ENCODE assay signal across 9 mouse cellular contexts in the genomic region with DNA sequence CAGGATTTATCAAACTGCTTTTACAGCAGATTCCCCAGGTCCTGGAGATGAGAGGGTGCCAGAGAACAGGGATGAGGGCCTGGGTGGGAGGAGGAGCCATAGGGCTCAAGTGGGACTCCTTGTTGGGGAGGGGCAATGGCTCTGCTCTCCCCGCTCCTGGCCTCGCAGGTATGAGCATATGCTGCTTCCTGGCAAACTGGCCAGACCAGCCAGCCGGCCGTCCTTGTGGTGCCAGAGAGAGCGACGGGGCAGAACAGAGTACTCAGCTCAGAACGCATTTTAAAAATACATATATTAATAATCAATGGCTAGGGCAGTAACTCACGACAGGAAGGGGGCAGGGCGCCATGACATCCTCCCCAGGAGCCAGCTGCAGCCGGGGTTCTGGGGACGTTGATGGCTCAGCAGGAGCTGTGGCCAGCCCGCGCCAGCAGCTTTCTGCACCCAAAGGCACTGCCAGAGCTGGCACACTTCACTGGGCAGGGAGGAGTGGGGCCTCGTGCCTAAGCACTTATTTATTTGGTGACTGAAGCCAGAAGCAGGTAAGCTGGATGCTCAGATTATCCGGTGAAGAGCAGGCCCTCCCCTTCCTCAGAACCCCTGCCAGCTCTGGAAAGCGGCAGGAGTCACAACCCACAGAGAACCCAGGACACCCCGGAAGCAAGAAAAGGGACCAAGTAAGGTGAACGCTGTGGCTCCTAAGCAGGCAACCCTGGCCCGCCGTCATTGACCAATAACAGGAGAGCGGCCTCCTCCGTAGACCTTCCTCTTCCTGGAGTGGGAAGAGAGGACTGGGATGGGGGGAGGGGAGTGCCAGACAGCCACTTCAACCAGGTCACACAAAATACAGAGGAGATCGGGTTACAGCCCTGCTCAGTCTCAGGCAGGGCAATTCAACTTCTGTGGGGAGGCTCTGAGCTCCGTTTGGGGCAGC. TPM values are rescaled to one million over a fixed set of nuclear protein-coding genes. Genes with fewer than 3 reads are reported as not detected.
DNase-seq lines count a peak whose midpoint lies in the region; ATAC-seq and TF ChIP-seq lines count a peak whose summit lies in the region.
"Had no signal": no experiment of that assay in that cellular context is flagged by ENCODE, and none has a peak within 500 bp of the region (broad histone marks: within the 10 kb centered on the region; RNA-seq: fewer than 3 reads in every experiment).

No protein-coding gene starts in this region.

- no peaks in the 10 kb centered on the region for H3K27me3 ChIP-seq in heart, adult 2 months (ENCODE audit: control insufficient read depth, insufficient read depth, low read length)
- H3K27me3 ChIP-seq in kidney, adult 2 months (replicated peaks; ENCODE audit: control insufficient read depth, insufficient read depth, low read length), result no peaks in the 10 kb centered on the region
- no peaks in the 10 kb centered on the region for H3K27me3 ChIP-seq in lung, embryonic 15.5 days

- TF ChIP-seq EP300 in heart, adult 2 months (IDR thresholded peaks at IDR 0.05; ENCODE audit: insufficient read depth, low read depth, low read length), result no peak

- TF ChIP-seq CTCF in heart, adult 2 months (IDR thresholded peaks at IDR 0.05), result no peak
- no peak for TF ChIP-seq CTCF in kidney, adult 2 months (conservative IDR thresholded peaks at IDR 0.05; ENCODE audit: insufficient read depth, insufficient read length, low read depth, low read length)

- TF ChIP-seq POLR2A in heart, adult 2 months (IDR thresholded peaks at IDR 0.05; ENCODE audit: insufficient read depth, low read depth, low read length), result no peak
- TF ChIP-seq POLR2A in kidney, adult 2 months (IDR thresholded peaks at IDR 0.05; ENCODE audit: low read depth, low read length), result no peak

- intact Hi-C loops in heart, adult 2 months (cut with DNase I), result no loop called here

- no peaks in the 10 kb centered on the region for H3K36me3 ChIP-seq in heart, adult 2 months (ENCODE audit: control insufficient read depth, insufficient read depth, low read length)
- H3K36me3 ChIP-seq in kidney, adult 2 months (ENCODE audit: control insufficient read depth, insufficient read depth, low read length), result no peaks in the 10 kb centered on the region
- H3K36me3 ChIP-seq in lung, embryonic 15.5 days, result no peaks in the 10 kb centered on the region

- H3K4me2 ChIP-seq in lung, embryonic 15.5 days, result peak overlapping the region; percentile 71

- DNase-seq in adrenal gland, postnatal 36 days, result peak; percentile 57 to 70
- peak; percentile 74 for DNase-seq in embryo, embryonic 11.5 days (ENCODE audit: low read depth, low spot score)
- peak; percentile 51 to 66 for DNase-seq in heart, adult 2 months
- DNase-seq in kidney, adult 2 months, result peak; percentile 94
- DNase-seq in ovary, postnatal 10 days (ENCODE audit: low spot score), result peak; percentile 35
- DNase-seq in right cerebral cortex, postnatal 25 days, result no peak
- no peak for DNase-seq in natural killer cell, adult 2 months (ENCODE audit: low spot score in 2 of 2)

- H3K4me1 ChIP-seq in heart, adult 2 months (ENCODE audit: control insufficient read depth, insufficient read depth, low read length), result peaks cover 2% of the 10 kb centered on the region; the same call in 1 of the 2 replicates
- H3K4me1 ChIP-seq in kidney, adult 2 months (ENCODE audit: control insufficient read depth, insufficient read depth, low read length), result peaks cover 36% of the 10 kb centered on the region
- peaks cover 49% of the 10 kb centered on the region for H3K4me1 ChIP-seq in lung, embryonic 15.5 days

- H3K4me3 ChIP-seq in heart, adult 2 months, result peak overlapping the region; percentile 40
- peak overlapping the region; percentile 21 for H3K4me3 ChIP-seq in kidney, adult 2 months (ENCODE audit: insufficient read depth, low read depth, low read length)
- peak overlapping the region; percentile 34 for H3K4me3 ChIP-seq in lung, embryonic 15.5 days

- WGBS in heart, adult 2 months, result 16% methylated on average over 24 of the region's 24 CpGs
- WGBS in kidney, adult 2 months, result 9% methylated on average over 24 of the region's 24 CpGs
- WGBS in lung, embryonic 15.5 days, result 5% methylated on average over 24 of the region's 24 CpGs

- H3K9ac ChIP-seq in heart, adult 2 months (ENCODE audit: low read depth, low read length), result peak overlapping the region; percentile 46
- H3K9ac ChIP-seq in lung, embryonic 15.5 days, result peak overlapping the region; percentile 27

- ATAC-seq in lung, embryonic 15.5 days (ENCODE audit: borderline replicate concordance, extremely low read depth, low FRiP score, low TSS enrichment), result peak; percentile 90

- no peaks in the 10 kb centered on the region for H3K9me3 ChIP-seq in lung, embryonic 15.5 days

- no peaks in the 10 kb centered on the region for H3K79me2 ChIP-seq in heart, adult 2 months (replicated peaks; ENCODE audit: control insufficient read depth, insufficient read depth, low read length)

- H3K27ac ChIP-seq in heart, adult 2 months, result peak overlapping the region; percentile 61
- H3K27ac ChIP-seq in kidney, adult 2 months (ENCODE audit: insufficient read depth, low read depth, low read length), result peak overlapping the region; percentile 92
- H3K27ac ChIP-seq in lung, embryonic 15.5 days, result peak overlapping the region; percentile 96

RNA-seq across cellular contexts. Expression of a gene that starts 21.2 kb away (rescaled TPM):
- total RNA-seq in adrenal gland, postnatal 36 days (2021), result 1 to 10 TPM; 6.9 to 8.8 TPM
- total RNA-seq in heart, adult 2 months (2021), result 1 to 10 TPM; 6.3 to 7.9 TPM
- 11.6 and 11.9 TPM in 2 replicates for polyA plus RNA-seq in heart, adult 2 months (2012; rRNA removed)
- polyA plus RNA-seq in kidney, adult 2 months (2012; rRNA removed), result 241 and 285 TPM in 2 replicates
- 35.4 and 36.1 TPM in 2 replicates for polyA plus RNA-seq in lung, embryonic 15.5 days (2015; fragmentation: Nextera tagmentation; extraction: Ambion mirVana)

RNA-seq across cellular contexts. Expression of a gene that starts 31.0 kb away (rescaled TPM):
- not detected for total RNA-seq in adrenal gland, postnatal 36 days (2021)
- total RNA-seq in heart, adult 2 months (2021), result not detected
- polyA plus RNA-seq in heart, adult 2 months (2012; rRNA removed), result not detected in 2 replicates
- polyA plus RNA-seq in kidney, adult 2 months (2012; rRNA removed), result not detected in 2 replicates
- not detected in 2 replicates for polyA plus RNA-seq in lung, embryonic 15.5 days (2015; fragmentation: Nextera tagmentation; extraction: Ambion mirVana)
- polyA plus RNA-seq: cortical plate, adult 2 months had no signal

RNA-seq across cellular contexts. Expression of a gene that starts 34.0 kb away (rescaled TPM):
- not detected for total RNA-seq in adrenal gland, postnatal 36 days (2021)
- total RNA-seq in heart, adult 2 months (2021), result not detected
- polyA plus RNA-seq in heart, adult 2 months (2012; rRNA removed), result 0.06 TPM in 1 of 2 replicates, not detected in the other
- polyA plus RNA-seq in kidney, adult 2 months (2012; rRNA removed), result 0.12 and 0.13 TPM in 2 replicates
- polyA plus RNA-seq in lung, embryonic 15.5 days (2015; fragmentation: Nextera tagmentation; extraction: Ambion mirVana), result 0.71 and 1.1 TPM in 2 replicates

Comparison
In these comparisons a context has a peak if more than half of its experiments do, and no peak if none do; other contexts are left out.
1. DNase-seq: peak in adrenal gland, postnatal 36 days (2 of 2), embryo, embryonic 11.5 days (single experiment), heart, adult 2 months (2 of 2), kidney, adult 2 months (single experiment) and ovary, postnatal 10 days (single experiment); none in right cerebral cortex, postnatal 25 days (single experiment) and natural killer cell, adult 2 months (0 of 2).
2. Peak in every context shown above with its lines, with median percentiles within 50 percentile points of each other: H3K27ac ChIP-seq and H3K4me3 ChIP-seq.